Mouse (Mus musculus): ENCODE measurements around the gene Ndfip2.
A peak's percentile ranks its signal among the peaks of the same experiment; 100 is the strongest.

The Ndfip2 gene

GRCm38 (mm10) chr14:105258379-105259034 is at the start of gene Ndfip2:
TSS of gene Ndfip2 (plus strand) at chr14:105258573.
- peak; percentile 97 for DNase-seq (ENCODE audit: low read depth, low spot score)

- DNase-seq (ENCODE audit: low read depth, low spot score), result no peak
These were observed 38.6 kb upstream of the Ndfip2 start for GRCm38 (mm10) chr14:105219525-105220376.

DNA sequence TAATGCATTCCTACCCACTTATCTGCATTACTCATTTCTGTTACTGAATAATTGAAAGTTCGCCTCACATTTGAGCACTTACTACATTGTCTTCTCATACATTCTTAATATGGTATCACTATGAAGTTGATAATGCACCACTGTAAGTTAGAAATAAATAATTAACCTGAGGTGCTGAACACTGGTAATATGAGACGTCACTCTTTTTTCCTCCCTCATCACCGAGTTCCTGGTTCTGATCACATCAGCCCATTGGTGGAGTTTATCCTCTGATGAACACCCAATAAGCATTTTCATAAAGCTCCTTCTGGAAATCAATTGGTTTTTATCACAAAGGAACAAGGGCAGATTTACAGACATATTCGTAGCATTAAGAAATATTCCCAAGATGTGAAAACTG is 36.1 kb upstream of the Ndfip2 start:
- DNase-seq (ENCODE audit: low read depth, low spot score), result no peak

- no peak for DNase-seq (ENCODE audit: low read depth, low spot score)
These were observed 32.6 kb upstream of the Ndfip2 start for GRCm38 (mm10) chr14:105225790-105226189.

- peak; percentile 77 for DNase-seq (ENCODE audit: low read depth, low spot score)
These were observed 26.0 kb upstream of the Ndfip2 start for GRCm38 (mm10) chr14:105232421-105232820.

GRCm38 (mm10) chr14:105236596-105236995 is 21.8 kb upstream of the Ndfip2 start:
- no peak for DNase-seq (ENCODE audit: low read depth, low spot score)

DNA sequence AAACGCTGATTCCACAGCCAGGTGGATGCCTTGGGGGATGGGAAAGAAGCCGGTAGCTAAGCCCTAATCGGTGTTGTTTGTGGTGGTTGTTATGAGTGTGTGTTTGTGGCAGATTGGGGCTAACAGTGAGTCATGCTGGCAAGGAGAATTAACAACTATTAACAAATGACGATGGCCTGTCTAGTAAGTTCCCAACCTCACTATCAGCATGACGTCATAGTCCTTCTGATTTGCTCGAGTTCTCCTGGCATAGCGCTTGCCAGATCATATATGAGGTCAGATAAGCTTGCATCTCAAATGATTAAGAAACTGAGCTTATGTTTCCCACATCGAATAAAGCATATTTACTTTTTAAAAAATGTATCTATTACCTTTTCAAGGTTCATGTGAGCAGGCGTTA is 20.6 kb upstream of the Ndfip2 start:
- no peak for DNase-seq (ENCODE audit: low read depth, low spot score)

- DNase-seq (ENCODE audit: low read depth, low spot score), result no peak
These were observed 19.8 kb upstream of the Ndfip2 start for GRCm38 (mm10) chr14:105238450-105239038.

DNA sequence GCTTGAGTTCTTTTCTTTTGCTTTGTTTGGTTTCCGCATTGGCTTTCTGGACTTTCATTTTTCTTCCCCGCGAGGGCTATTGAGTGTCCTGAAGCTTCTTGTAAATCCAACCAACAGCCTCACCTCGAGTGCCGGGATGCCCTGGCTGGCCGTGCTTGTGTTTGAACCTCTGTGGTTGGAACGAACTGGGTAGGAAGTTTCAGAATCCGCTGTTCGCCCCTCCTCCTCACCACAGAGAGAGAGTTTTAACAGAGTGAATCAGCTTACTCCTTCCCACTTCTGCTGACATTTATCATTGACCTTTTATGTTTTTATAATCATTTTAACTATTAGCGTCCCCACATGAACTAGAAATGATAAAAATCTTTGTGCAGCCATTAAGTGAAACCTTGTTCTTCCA is 18.3 kb upstream of the Ndfip2 start:
- no peak for DNase-seq (ENCODE audit: low read depth, low spot score)

DNA sequence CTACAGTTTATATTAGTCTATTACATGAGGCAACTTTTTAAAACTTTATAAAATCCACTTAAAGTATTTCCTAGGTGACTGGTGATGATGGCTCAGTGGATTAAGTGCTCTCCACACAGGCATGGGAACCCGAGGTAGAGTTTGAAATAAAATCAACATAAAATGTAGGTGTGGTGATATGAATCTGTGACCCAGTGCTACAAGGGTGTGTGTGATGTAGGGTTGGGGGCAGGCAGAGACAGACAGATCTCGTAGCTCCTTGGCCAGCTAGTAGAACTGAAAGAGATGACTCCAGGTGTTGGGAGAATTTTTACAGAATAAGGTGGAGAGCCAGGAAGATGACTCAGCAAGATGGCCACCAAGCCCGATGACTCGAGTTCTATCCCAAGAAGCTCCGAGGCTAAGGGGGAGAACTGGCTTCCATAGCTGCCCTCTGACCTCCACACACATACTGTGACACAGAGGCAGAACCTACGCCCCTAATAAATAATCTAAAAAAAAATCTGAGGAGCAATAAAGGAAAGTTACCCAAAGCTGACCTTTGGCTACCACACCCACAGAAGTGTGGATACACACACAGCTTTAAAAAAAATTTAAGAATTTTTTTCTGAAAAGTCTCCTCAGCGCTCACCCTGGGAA is 14.4 kb upstream of the Ndfip2 start:
- DNase-seq (ENCODE audit: low read depth, low spot score), result no peak

DNA sequence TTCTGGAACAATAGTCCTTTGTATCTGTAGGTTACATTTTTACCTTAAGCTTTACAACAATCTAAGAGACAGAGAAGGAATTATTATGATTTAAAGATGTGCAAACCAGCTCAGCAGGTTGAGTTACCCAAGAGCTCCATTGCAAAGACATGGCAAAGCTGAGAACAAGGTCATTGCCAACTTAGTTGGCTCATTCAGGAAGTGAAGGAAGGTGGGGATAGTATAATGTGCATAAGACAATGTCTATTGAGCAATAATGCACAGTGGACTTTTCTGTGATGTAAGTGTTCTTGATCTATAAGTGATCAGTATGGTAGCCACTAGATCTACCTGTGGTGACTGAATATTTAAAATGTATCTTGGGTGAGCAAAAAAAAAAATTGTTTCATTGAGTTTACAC is 7.3 kb upstream of the Ndfip2 start:
- no peak for DNase-seq (ENCODE audit: low read depth, low spot score)

GRCm38 (mm10) chr14:105253304-105253703 is 5.1 kb upstream of the Ndfip2 start:
- no peak for DNase-seq (ENCODE audit: low read depth, low spot score)

- DNase-seq (ENCODE audit: low read depth, low spot score), result no peak
These were observed 4.0 kb upstream of the Ndfip2 start for GRCm38 (mm10) chr14:105254401-105254800.

GRCm38 (mm10) chr14:105255620-105256019 is 2.8 kb upstream of the Ndfip2 start:
- peak; percentile 27 for DNase-seq (ENCODE audit: low read depth, low spot score)

DNA sequence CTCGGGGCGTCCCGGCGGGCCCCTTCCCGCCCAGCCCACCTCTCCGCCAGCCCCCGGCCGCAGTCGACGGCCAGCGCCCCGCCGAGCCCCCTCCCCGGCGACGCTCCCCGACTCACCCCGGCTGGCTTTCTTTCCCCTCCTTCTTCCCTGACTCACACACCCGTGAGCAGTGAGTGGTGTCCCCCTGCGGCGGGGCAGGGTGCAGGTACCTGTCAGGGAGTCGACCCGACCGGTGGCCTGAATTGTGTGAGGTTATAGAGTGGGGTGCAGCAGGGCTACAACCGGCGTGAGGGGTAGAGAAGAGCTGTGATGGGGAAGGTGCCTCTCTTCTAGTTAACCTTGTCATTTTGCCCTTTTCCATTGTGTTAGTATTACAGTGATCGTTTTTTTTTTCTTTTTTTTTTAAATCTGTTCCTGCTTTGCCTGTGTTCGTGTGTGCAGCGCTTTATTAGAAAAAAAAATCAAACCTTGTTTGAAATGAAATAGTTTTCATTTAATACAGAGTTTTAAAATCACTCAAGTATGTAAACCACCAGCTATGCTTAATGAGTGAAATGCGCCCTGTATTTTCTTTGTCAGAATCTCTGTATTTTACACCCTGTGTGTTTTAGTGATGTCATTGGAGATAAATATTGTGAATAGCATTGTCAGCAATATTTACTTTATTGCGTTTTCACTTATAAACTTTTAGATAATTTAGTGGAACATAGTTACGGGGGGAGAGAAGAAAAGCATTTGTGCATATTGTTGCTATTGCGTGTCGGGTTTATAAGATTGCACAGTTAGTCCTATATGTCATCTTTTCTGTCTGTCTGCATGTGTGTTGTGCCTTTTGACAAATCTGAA is 885 bp downstream of the Ndfip2 start:
- DNase-seq (ENCODE audit: low read depth, low spot score), result peak; percentile 77

DNA sequence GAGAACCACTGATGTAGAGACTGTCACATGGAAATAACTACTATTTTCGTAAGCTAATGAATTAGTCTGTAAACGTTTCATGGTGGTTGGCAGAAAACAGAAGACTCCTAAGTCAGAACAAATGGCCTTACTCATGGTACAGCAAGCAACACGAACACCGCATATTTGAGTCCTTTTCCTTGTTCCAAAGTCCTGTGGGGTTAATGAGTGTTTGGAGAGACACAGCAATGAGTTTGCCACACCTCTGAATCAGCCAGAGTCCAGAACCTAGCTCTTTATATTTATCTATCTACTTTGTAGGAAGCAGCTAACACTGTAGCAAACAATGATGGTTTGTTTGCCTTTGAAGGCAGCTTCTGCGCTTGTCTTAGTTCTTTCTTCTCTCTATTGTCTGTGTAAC is 4.5 kb downstream of the Ndfip2 start:
- DNase-seq (ENCODE audit: low read depth, low spot score), result no peak

- no peak for DNase-seq (ENCODE audit: low read depth, low spot score)
These were observed 8.7 kb downstream of the Ndfip2 start for GRCm38 (mm10) chr14:105267095-105267494.

GRCm38 (mm10) chr14:105272030-105272429 is 13.7 kb downstream of the Ndfip2 start:
- no peak for DNase-seq (ENCODE audit: low read depth, low spot score)

- no peak for DNase-seq (ENCODE audit: low read depth, low spot score)
These were observed 14.2 kb downstream of the Ndfip2 start for GRCm38 (mm10) chr14:105272539-105272938.

GRCm38 (mm10) chr14:105275196-105275595 is 16.8 kb downstream of the Ndfip2 start:
- no peak for DNase-seq (ENCODE audit: low read depth, low spot score)

- no peak for DNase-seq (ENCODE audit: low read depth, low spot score)
These were observed 18.9 kb downstream of the Ndfip2 start for GRCm38 (mm10) chr14:105277277-105277676.
